Mouse (Mus musculus): Measurements from ENCODE around the gene Gm20683. TPM values are rescaled to one million over a fixed set of nuclear protein-coding genes. Genes with fewer than 3 reads are reported as not detected.

Gene Gm20683
- polyA plus RNA-seq, 1 experiment from 2014 or later: 3.4 TPM

DNA sequence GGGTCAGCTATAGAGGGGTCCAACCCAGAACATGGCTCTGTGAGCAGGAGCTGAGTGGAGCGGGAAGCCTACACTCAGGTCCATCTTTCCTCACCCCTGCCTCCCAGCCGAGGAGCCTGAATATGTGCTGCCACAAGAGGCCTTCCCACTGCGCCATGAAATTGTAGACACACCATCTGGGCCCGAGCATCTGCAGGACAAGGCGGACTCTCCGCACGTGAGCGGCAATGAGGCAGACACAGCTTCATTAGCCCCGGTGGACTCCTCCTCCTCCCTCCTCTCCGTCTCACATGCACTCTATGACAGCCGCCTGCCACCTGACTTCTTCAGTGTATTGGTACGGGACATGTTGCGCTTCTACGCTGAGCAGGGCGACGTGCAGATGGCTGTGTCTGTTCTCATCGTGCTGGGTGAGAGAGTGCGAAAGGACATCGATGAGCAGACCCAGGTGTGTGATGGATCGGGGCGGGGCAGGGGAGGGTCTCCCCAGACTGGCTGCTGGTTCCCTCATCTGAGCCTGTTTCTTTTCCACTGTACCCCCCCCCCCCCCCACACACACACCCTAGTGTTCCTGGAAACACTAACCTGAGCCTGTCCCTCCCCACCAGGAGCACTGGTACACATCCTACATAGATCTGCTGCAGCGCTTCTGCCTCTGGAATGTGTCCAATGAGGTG, 13.9 kb downstream of the Gm20683 start:
- no peak overlapping the region for H3K9ac ChIP-seq (ENCODE audit: low read length)
- no peak overlapping the region for H3K4me3 ChIP-seq (replicated peaks; ENCODE audit: low read length)
- no peak overlapping the region; the same call in 1 of the 2 replicates for H3K27ac ChIP-seq (ENCODE audit: low read length)
- no peaks in the 10 kb centered on the region for H3K9me3 ChIP-seq (replicated peaks; ENCODE audit: control insufficient read depth, low read length)
- H3K36me3 ChIP-seq (ENCODE audit: control insufficient read depth, insufficient read depth, low read length): peaks cover 23% of the 10 kb centered on the region
- WGBS: 91% methylated on average over 22 of the region's 22 CpGs
- H3K4me1 ChIP-seq (ENCODE audit: control insufficient read depth, insufficient read depth, low read length): peaks cover 44% of the 10 kb centered on the region
- no peak for ATAC-seq (ENCODE audit: insufficient read depth, low FRiP score)
- H3K4me2 ChIP-seq (ENCODE audit: low read depth, low read length): no peak overlapping the region
- H3K27me3 ChIP-seq (ENCODE audit: control insufficient read depth, insufficient read depth, low read length): no peaks in the 10 kb centered on the region

DNA sequence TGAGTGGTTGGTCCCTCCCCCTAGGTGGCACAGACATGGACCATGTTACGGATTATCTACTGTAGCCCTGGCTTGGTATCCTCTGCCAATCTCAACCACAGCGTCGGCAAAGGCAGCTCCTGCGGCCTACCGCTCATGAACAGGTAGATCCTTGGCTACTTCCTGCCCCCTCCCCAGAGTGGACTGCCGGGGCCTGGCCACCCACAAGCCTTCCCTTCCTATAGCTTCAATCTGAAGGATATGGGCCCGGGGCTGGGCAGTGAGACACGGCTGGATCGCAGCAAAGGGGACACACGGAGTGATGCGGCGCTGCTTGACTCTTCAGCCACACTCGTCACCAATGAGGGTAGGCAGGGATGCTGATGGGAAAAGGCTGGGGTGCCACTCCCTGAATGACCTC, 14.6 kb downstream of the Gm20683 start:
- no peaks in the 10 kb centered on the region for H3K9me3 ChIP-seq (replicated peaks; ENCODE audit: control insufficient read depth, low read length)
- no peak overlapping the region for H3K4me2 ChIP-seq (ENCODE audit: low read depth, low read length)
- WGBS: 94% methylated on average over 13 of the region's 13 CpGs
- ATAC-seq (ENCODE audit: insufficient read depth, low FRiP score): no peak
- H3K36me3 ChIP-seq (ENCODE audit: control insufficient read depth, insufficient read depth, low read length): peaks cover 23% of the 10 kb centered on the region
- peaks cover 43% of the 10 kb centered on the region for H3K4me1 ChIP-seq (ENCODE audit: control insufficient read depth, insufficient read depth, low read length)
- H3K27me3 ChIP-seq (ENCODE audit: control insufficient read depth, insufficient read depth, low read length): 0 out of 2 replicates have a peak, but pooled peaks cover 3% of the 10 kb centered on the region
- no peak overlapping the region for H3K27ac ChIP-seq (ENCODE audit: low read length)
- H3K9ac ChIP-seq (ENCODE audit: low read length): no peak overlapping the region
- H3K4me3 ChIP-seq (replicated peaks; ENCODE audit: low read length): no peak overlapping the region

DNA sequence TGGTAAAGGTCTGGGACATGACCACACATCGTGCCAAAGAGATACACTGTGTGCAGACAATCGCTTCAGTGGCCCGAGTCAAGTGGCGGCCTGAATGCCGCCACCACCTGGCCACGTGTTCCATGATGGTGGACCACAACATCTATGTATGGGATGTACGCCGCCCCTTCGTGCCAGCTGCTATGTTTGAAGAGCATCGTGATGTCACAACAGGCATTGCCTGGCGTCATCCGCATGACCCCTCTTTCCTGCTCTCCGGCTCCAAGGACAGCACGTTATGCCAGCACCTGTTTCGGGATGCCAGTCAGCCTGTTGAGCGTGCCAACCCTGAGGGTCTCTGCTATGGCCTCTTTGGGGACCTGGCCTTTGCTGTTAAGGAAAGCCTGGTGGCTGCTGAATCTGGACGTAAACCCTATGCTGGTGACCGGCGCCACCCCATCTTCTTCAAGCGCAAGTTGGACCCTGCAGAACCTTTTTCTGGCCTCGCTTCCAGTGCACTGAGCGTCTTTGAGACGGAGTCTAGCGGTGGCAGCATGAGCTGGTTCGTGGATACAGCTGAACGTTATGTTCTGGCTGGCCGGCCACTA, 15.5 kb downstream of the Gm20683 start:
- 93% methylated on average over 27 of the region's 27 CpGs for WGBS
- H3K9me3 ChIP-seq (replicated peaks; ENCODE audit: control insufficient read depth, low read length): no peaks in the 10 kb centered on the region
- H3K4me3 ChIP-seq (replicated peaks; ENCODE audit: low read length): no peak overlapping the region
- H3K27ac ChIP-seq (ENCODE audit: low read length): no peak overlapping the region
- ATAC-seq (ENCODE audit: insufficient read depth, low FRiP score): no peak
- no peak overlapping the region for H3K4me2 ChIP-seq (ENCODE audit: low read depth, low read length)
- H3K4me1 ChIP-seq (ENCODE audit: control insufficient read depth, insufficient read depth, low read length): peaks cover 35% of the 10 kb centered on the region
- H3K27me3 ChIP-seq (ENCODE audit: control insufficient read depth, insufficient read depth, low read length): peaks cover 3% of the 10 kb centered on the region; the same call in 1 of the 2 replicates
- H3K36me3 ChIP-seq (ENCODE audit: control insufficient read depth, insufficient read depth, low read length): peaks cover 20% of the 10 kb centered on the region
- H3K9ac ChIP-seq (ENCODE audit: low read length): no peak overlapping the region

DNA sequence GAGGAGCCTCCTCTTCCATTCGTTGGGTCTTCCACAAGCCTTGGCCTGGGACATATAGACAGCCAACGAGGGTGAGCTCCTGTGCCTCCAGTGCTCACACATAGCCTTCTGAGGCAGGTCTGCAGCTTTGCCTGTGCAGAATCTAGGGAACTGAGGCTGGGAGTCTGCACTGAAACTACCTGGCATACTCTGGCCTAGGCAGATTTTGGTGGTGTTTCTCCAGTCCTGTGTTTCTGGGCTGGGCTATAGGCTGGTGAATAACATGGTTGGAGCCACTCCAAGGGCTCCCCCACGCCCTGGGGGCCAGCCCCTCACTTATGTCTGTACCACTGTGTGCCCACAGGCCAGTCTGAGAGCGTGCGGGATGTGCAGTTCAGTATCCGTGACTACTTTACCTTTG, 16.3 kb downstream of the Gm20683 start:
- Histone ChIP-seq H3K4me1 (ENCODE audit: control insufficient read depth, insufficient read depth, low read length) (peaks cover 27% of the 10 kb centered on the region), H3K9me3 (replicated peaks; ENCODE audit: control insufficient read depth, low read length) (no peaks in the 10 kb centered on the region), H3K27me3 (ENCODE audit: control insufficient read depth, insufficient read depth, low read length) (peaks cover 3% of the 10 kb centered on the region; the same call in 1 of the 2 replicates), H3K9ac (ENCODE audit: low read length) (no peak overlapping the region; the same call in 1 of the 2 replicates), H3K36me3 (ENCODE audit: control insufficient read depth, insufficient read depth, low read length) (peaks cover 12% of the 10 kb centered on the region; the same call in 1 of the 2 replicates), H3K27ac (ENCODE audit: low read length) (no peak overlapping the region), H3K4me3 (replicated peaks; ENCODE audit: low read length) (no peak overlapping the region), H3K4me2 (ENCODE audit: low read depth, low read length) (no peak overlapping the region)
- 86% methylated on average over 6 of the region's 6 CpGs for WGBS
- ATAC-seq (ENCODE audit: insufficient read depth, low FRiP score): no peak

DNA sequence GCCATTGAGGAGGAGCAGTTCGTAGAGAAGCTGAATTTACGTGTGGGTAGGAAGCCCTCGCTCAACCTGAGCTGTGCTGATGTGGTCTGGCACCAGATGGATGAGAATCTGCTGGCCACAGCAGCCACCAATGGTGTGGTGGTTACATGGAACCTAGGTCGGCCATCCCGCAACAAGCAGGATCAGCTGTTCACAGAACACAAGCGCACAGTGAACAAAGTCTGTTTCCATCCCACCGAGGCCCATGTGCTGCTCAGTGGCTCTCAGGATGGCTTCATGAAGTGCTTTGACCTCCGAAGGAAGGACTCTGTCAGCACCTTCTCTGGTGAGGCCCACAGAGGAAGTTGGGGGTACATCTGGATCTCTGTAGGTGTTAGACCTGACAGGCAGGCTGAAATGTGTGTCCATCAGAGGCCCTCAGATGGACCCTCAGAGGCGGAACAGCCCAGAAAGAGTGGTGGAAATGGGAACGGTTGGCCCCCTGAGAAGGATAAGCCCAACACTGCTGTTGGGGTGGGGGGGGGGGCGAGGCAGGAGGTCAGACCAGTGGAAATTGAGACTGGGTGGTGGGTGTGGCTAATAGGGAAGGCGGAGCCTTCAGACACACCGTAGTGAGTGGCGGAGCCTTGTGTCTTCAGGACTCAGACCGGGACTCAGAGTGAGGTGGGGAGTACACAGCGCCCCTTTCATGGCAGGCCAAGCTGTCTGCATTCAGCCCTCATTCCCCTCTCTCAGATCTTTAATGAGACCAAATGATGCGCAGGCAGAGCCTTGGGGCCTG, 17.0 kb downstream of the Gm20683 start:
- 66% methylated on average over 16 of the region's 17 CpGs for WGBS

DNA sequence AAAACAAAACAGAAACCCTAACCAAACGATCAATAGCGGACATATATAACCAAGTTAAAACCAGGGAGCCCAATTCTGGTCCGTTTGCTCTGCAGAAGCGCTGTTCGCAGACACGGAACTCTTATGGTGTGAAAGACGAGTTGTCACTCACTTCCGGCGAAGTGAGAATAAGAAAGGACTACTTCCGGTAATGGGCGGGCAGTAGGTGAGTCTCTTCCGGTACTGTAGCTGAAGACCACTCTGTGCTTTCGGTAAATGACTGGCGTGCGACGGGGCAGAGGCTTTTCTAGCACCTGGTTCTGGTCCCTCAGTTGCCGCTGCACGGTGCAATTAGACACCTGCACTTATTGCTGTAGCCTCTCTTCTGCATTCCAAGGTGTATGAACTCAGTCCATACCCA, 18.1 kb downstream of the Gm20683 start, which contains the start of gene Wdr24:
TSS of gene Wdr24 (plus strand) at position 176 of the 400 bp plus-strand sequence.
- 1% methylated on average over 18 of the region's 18 CpGs for WGBS
- H3K9me3 ChIP-seq (replicated peaks; ENCODE audit: control insufficient read depth, low read length): no peaks in the 10 kb centered on the region
- H3K27me3 ChIP-seq (ENCODE audit: control insufficient read depth, insufficient read depth, low read length): peaks cover 17% of the 10 kb centered on the region
- peak within 1 kb of the TSS; percentile 92 for H3K4me2 ChIP-seq (ENCODE audit: low read depth, low read length)
- peak within 1 kb of the TSS; percentile 83 for H3K9ac ChIP-seq (ENCODE audit: low read length)
- peak within 1 kb of the TSS; percentile 51 for H3K27ac ChIP-seq (ENCODE audit: low read length)
- H3K4me1 ChIP-seq (ENCODE audit: control insufficient read depth, insufficient read depth, low read length): peaks cover 22% of the 10 kb centered on the region
- 0 out of 2 replicates have a peak, but pooled peaks cover 12% of the 10 kb centered on the region for H3K36me3 ChIP-seq (ENCODE audit: control insufficient read depth, insufficient read depth, low read length)
- peak; percentile 53 for ATAC-seq (ENCODE audit: insufficient read depth, low FRiP score)
- H3K4me3 ChIP-seq (replicated peaks; ENCODE audit: low read length): peak within 1 kb of the TSS; percentile 67

More for the DNA sequence above, 17.0 kb downstream of the Gm20683 start:
- Histone ChIP-seq H3K4me1 (ENCODE audit: control insufficient read depth, insufficient read depth, low read length) (peaks cover 20% of the 10 kb centered on the region), H3K4me3 (replicated peaks; ENCODE audit: low read length) (peak overlapping the region; percentile 67), H3K9me3 (replicated peaks; ENCODE audit: control insufficient read depth, low read length) (no peaks in the 10 kb centered on the region), H3K27me3 (ENCODE audit: control insufficient read depth, insufficient read depth, low read length) (peaks cover 8% of the 10 kb centered on the region), H3K36me3 (ENCODE audit: control insufficient read depth, insufficient read depth, low read length) (0 out of 2 replicates have a peak, but pooled peaks cover 12% of the 10 kb centered on the region), H3K27ac (ENCODE audit: low read length) (no peak overlapping the region), H3K9ac (ENCODE audit: low read length) (peak overlapping the region; percentile 83), H3K4me2 (ENCODE audit: low read depth, low read length) (peak overlapping the region; percentile 92)
- no peak for ATAC-seq (ENCODE audit: insufficient read depth, low FRiP score)

DNA sequence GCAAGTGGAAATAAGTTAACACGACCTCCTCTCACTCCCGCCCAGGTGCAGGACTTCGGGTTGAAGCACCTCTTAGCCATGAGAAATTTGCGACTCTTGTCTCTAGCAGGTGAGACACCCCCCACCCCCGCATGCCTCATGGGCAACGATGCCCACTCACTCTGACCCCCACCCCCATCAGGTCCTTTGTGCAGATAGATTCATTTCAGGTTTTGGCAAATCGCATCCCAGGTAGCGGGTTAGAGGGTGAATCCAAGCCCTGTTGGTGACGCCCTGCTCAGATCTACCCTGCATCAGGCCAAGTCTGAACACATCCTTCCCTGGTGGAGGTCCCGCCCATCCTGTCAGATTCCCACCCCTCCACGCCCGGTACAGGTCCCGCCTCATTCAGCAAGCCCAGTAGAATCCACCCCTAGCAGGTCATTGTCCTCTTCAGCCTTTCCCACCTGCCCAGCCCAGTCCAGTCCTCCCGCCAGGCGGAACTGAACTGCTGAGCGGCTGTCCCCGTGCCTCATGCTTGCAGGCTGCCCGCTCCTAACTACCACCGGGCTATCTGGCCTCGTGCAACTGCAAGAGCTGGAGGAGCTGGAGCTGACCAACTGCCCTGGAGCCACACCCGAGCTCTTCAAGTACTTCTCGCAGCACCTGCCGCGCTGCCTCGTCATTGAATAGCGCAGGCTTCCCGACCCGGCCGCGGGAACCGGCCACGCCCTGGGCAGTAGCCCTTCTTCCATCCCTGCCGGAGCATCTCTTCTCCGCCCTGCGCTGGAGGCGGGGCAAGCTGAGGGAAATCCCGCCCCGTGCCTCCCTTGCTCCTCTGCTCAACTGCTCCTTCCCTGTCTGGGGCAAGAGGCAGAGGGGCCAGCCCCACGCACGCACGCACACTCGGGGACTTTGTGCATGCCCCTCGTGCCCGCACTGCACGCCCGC, 22.4 kb downstream of the Gm20683 start:
- Histone ChIP-seq H3K9ac (ENCODE audit: low read length) (0 out of 2 replicates have a peak overlapping the region, but pooled peaks have one; percentile 2), H3K9me3 (replicated peaks; ENCODE audit: control insufficient read depth, low read length) (no peaks in the 10 kb centered on the region), H3K27ac (ENCODE audit: low read length) (no peak overlapping the region), H3K36me3 (ENCODE audit: control insufficient read depth, insufficient read depth, low read length) (no peaks in the 10 kb centered on the region), H3K4me2 (ENCODE audit: low read depth, low read length) (peak overlapping the region; percentile 41), H3K4me3 (replicated peaks; ENCODE audit: low read length) (peak overlapping the region; percentile 26), H3K27me3 (ENCODE audit: control insufficient read depth, insufficient read depth, low read length) (peaks cover 26% of the 10 kb centered on the region), H3K4me1 (ENCODE audit: control insufficient read depth, insufficient read depth, low read length) (peaks cover 7% of the 10 kb centered on the region)
- 7% methylated on average over 46 of the region's 46 CpGs for WGBS
- ATAC-seq (ENCODE audit: insufficient read depth, low FRiP score): peak; percentile 56; the same call in 1 of the 2 replicates

DNA sequence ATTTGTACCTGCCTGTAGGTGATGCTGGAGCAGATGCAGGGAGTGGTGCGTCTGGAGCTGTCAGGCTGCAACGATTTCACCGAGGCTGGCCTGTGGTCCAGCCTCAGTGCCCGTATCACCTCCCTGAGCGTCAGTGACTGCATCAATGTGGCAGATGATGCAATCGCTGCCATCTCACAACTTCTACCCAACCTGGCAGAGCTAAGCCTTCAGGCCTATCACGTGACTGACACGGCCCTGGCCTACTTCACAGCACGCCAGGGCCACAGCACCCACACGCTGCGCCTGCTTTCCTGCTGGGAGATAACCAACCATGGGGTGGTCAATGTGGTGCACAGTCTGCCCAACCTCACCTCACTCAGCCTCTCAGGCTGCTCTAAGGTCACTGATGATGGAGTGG, 23.9 kb downstream of the Gm20683 start:
- H3K27ac ChIP-seq (ENCODE audit: low read length): no peak overlapping the region
- ATAC-seq (ENCODE audit: insufficient read depth, low FRiP score): no peak
- peaks cover 4% of the 10 kb centered on the region; the same call in 1 of the 2 replicates for H3K4me1 ChIP-seq (ENCODE audit: control insufficient read depth, insufficient read depth, low read length)
- no peaks in the 10 kb centered on the region for H3K9me3 ChIP-seq (replicated peaks; ENCODE audit: control insufficient read depth, low read length)
- WGBS: 74% methylated on average over 11 of the region's 11 CpGs
- no peak overlapping the region for H3K4me2 ChIP-seq (ENCODE audit: low read depth, low read length)
- H3K9ac ChIP-seq (ENCODE audit: low read length): no peak overlapping the region
- H3K36me3 ChIP-seq (ENCODE audit: control insufficient read depth, insufficient read depth, low read length): no peaks in the 10 kb centered on the region
- H3K27me3 ChIP-seq (ENCODE audit: control insufficient read depth, insufficient read depth, low read length): peaks cover 26% of the 10 kb centered on the region
- H3K4me3 ChIP-seq (replicated peaks; ENCODE audit: low read length): no peak overlapping the region

All from stomach, embryonic 16.5 days (tissue).